In genomic region chr2:112433359-112433758, GRCm38 (mm10) we compare ENCODE assay signal across 17 mouse cellular contexts. TPM values are rescaled to one million over a fixed set of nuclear protein-coding genes. Genes with fewer than 3 reads are reported as not detected.
DNase-seq lines count a peak whose midpoint lies in the region; ATAC-seq and TF ChIP-seq lines count a peak whose summit lies in the region.
"Had no signal": no experiment of that assay in that cellular context is flagged by ENCODE, and none has a peak within 500 bp of the region (broad histone marks: within the 10 kb centered on the region; RNA-seq: fewer than 3 reads in every experiment).

No protein-coding gene starts in this region.

- TF ChIP-seq POLR2A in bone marrow macrophage, adult 2 months (IDR thresholded peaks at IDR 0.05; ENCODE audit: borderline replicate concordance, low read depth, low read length), result no peak

- no peak for TF ChIP-seq CTCF in bone marrow macrophage, adult 2 months (IDR thresholded peaks at IDR 0.05; ENCODE audit: low read depth, low read length)

- H3K36me3 ChIP-seq in embryonic facial prominence, embryonic 14.5 days (ENCODE audit: control insufficient read depth, insufficient read depth, low read length), result no peaks in the 10 kb centered on the region
- H3K36me3 ChIP-seq in embryonic facial prominence, embryonic 10.5 days (replicated peaks), result no peaks in the 10 kb centered on the region
- no peaks in the 10 kb centered on the region for H3K36me3 ChIP-seq in liver, embryonic 12.5 days
- no peaks in the 10 kb centered on the region for H3K36me3 ChIP-seq in limb, embryonic 10.5 days
- H3K36me3 ChIP-seq: liver, embryonic 15.5 days; midbrain, embryonic 15.5 days had no signal

- no peaks in the 10 kb centered on the region for H3K27me3 ChIP-seq in embryonic facial prominence, embryonic 14.5 days (replicated peaks; ENCODE audit: control insufficient read depth, insufficient read depth, low read length)
- H3K27me3 ChIP-seq in embryonic facial prominence, embryonic 10.5 days (replicated peaks; ENCODE audit: low read depth, poor library complexity, severe bottlenecking), result no peaks in the 10 kb centered on the region
- no peaks in the 10 kb centered on the region for H3K27me3 ChIP-seq in liver, embryonic 12.5 days (replicated peaks)
- H3K27me3 ChIP-seq in limb, embryonic 10.5 days (ENCODE audit: low read depth, poor library complexity, severe bottlenecking), result no peaks in the 10 kb centered on the region
- H3K27me3 ChIP-seq: liver, embryonic 15.5 days; midbrain, embryonic 15.5 days had no signal

- H3K4me1 ChIP-seq in embryonic facial prominence, embryonic 14.5 days (ENCODE audit: control insufficient read depth, insufficient read depth, low read length), result no peaks in the 10 kb centered on the region
- H3K4me1 ChIP-seq in embryonic facial prominence, embryonic 10.5 days, result no peaks in the 10 kb centered on the region
- H3K4me1 ChIP-seq in bone marrow macrophage, adult 2 months (ENCODE audit: control insufficient read depth, insufficient read depth, low read length), result peaks cover 9% of the 10 kb centered on the region
- peaks cover 3% of the 10 kb centered on the region; the same call in 1 of the 2 replicates for H3K4me1 ChIP-seq in liver, embryonic 12.5 days
- no peaks in the 10 kb centered on the region for H3K4me1 ChIP-seq in limb, embryonic 10.5 days
- H3K4me1 ChIP-seq: midbrain, embryonic 15.5 days had no signal

- H3K9me3 ChIP-seq in embryonic facial prominence, embryonic 14.5 days (ENCODE audit: control insufficient read depth, low read length), result no peaks in the 10 kb centered on the region
- H3K9me3 ChIP-seq in embryonic facial prominence, embryonic 10.5 days, result no peaks in the 10 kb centered on the region
- no peaks in the 10 kb centered on the region for H3K9me3 ChIP-seq in liver, embryonic 12.5 days (replicated peaks)
- H3K9me3 ChIP-seq in limb, embryonic 10.5 days (replicated peaks), result no peaks in the 10 kb centered on the region
- H3K9me3 ChIP-seq: liver, embryonic 15.5 days; midbrain, embryonic 15.5 days had no signal

- ATAC-seq in embryonic facial prominence, embryonic 14.5 days (ENCODE audit: low read depth), result no peak
- peak; percentile 75 for ATAC-seq in liver, embryonic 12.5 days
- ATAC-seq: midbrain, embryonic 15.5 days had no signal

- no peak overlapping the region for H3K4me3 ChIP-seq in embryonic facial prominence, embryonic 14.5 days (ENCODE audit: low read depth, low read length)
- no peak overlapping the region for H3K4me3 ChIP-seq in embryonic facial prominence, embryonic 10.5 days
- no peak overlapping the region for H3K4me3 ChIP-seq in bone marrow macrophage, adult 2 months (ENCODE audit: insufficient read depth, low read length)
- H3K4me3 ChIP-seq in liver, embryonic 12.5 days, result no peak overlapping the region
- H3K4me3 ChIP-seq in limb, embryonic 10.5 days, result no peak overlapping the region
- H3K4me3 ChIP-seq: erythroblast, embryonic 14.5 days; gastrocnemius, adult 2 months; liver, embryonic 15.5 days; midbrain, embryonic 15.5 days had no signal

- no peak overlapping the region for H3K4me2 ChIP-seq in embryonic facial prominence, embryonic 14.5 days (ENCODE audit: low read depth, low read length)
- no peak overlapping the region for H3K4me2 ChIP-seq in liver, embryonic 12.5 days
- H3K4me2 ChIP-seq: liver, embryonic 15.5 days; midbrain, embryonic 15.5 days had no signal

- WGBS in embryonic facial prominence, embryonic 14.5 days, result 63% methylated on average over 2 of the region's 2 CpGs
- WGBS in embryonic facial prominence, embryonic 10.5 days, result 72% methylated on average over 2 of the region's 2 CpGs
- 49% methylated on average over 2 of the region's 2 CpGs for WGBS in liver, embryonic 12.5 days (ENCODE audit: insufficient replicate concordance)
- WGBS in limb, embryonic 10.5 days, result 86% methylated on average over 2 of the region's 2 CpGs

- H3K9ac ChIP-seq in embryonic facial prominence, embryonic 14.5 days (ENCODE audit: low read depth, low read length), result no peak overlapping the region
- no peak overlapping the region for H3K9ac ChIP-seq in liver, embryonic 12.5 days
- H3K9ac ChIP-seq: liver, embryonic 15.5 days; midbrain, embryonic 15.5 days had no signal

- peak; percentile 5 for DNase-seq in embryonic facial prominence, embryonic 14.5 days (ENCODE audit: low spot score)
- DNase-seq in embryonic facial prominence, embryonic 10.5 days (ENCODE audit: low spot score), result no peak
- peak; percentile 67 for DNase-seq in 416B (ENCODE audit: low read depth)
- DNase-seq in limb, embryonic 10.5 days (ENCODE audit: low spot score), result no peak
- no peak for DNase-seq in neural tube, embryonic 10.5 days (ENCODE audit: extremely low spot score, low spot score)
- no peak for DNase-seq in embryo, embryonic 9.5 days (ENCODE audit: extremely low spot score)
- DNase-seq: B cell, adult 2 months; cerebellum, adult 8-10 months; gastrocnemius, adult 2 months; heart, postnatal 4 days; thymus, postnatal 36 days had no signal

- no peak overlapping the region for H3K27ac ChIP-seq in embryonic facial prominence, embryonic 14.5 days (replicated peaks; ENCODE audit: low read depth, low read length)
- no peak overlapping the region for H3K27ac ChIP-seq in embryonic facial prominence, embryonic 10.5 days (replicated peaks)
- peak overlapping the region; percentile 36 for H3K27ac ChIP-seq in bone marrow macrophage, adult 2 months (ENCODE audit: insufficient read depth, low read depth, low read length)
- no peak overlapping the region for H3K27ac ChIP-seq in liver, embryonic 12.5 days
- no peak overlapping the region for H3K27ac ChIP-seq in limb, embryonic 10.5 days
- H3K27ac ChIP-seq: gastrocnemius, adult 2 months; liver, embryonic 15.5 days; midbrain, embryonic 15.5 days had no signal

RNA-seq across cellular contexts. Expression of gene Emc7, which starts 21.4 kb away (rescaled TPM):
- 20.5 and 21.9 TPM in 2 replicates for polyA plus RNA-seq in embryonic facial prominence, embryonic 14.5 days (2014; fragmentation: Nextera tagmentation; extraction: Ambion mirVana)
- polyA plus RNA-seq in embryonic facial prominence, embryonic 10.5 days (2016; fragmentation: Nextera tagmentation; extraction: Ambion mirVana), result 10.0 and 10.8 TPM in 2 replicates
- 20.9 and 21.8 TPM in 2 replicates for polyA plus RNA-seq in bone marrow macrophage, adult 2 months (2012; ENCODE audit: insufficient read depth, insufficient read length, missing spikeins)
- polyA plus RNA-seq in liver, embryonic 12.5 days (2016; fragmentation: Nextera tagmentation; extraction: Ambion mirVana), result 15.3 and 16.1 TPM in 2 replicates
- 10.2 and 10.9 TPM in 2 replicates for polyA plus RNA-seq in limb, embryonic 10.5 days (2016; fragmentation: Nextera tagmentation; extraction: Ambion mirVana)

RNA-seq across cellular contexts. Expression of gene Chrm5, which starts 47.2 kb away (rescaled TPM):
- 0.14 TPM in 1 of 2 replicates, not detected in the other for polyA plus RNA-seq in embryonic facial prominence, embryonic 14.5 days (2014; fragmentation: Nextera tagmentation; extraction: Ambion mirVana)
- polyA plus RNA-seq in embryonic facial prominence, embryonic 10.5 days (2016; fragmentation: Nextera tagmentation; extraction: Ambion mirVana), result not detected in 2 replicates
- not detected in 2 replicates for polyA plus RNA-seq in bone marrow macrophage, adult 2 months (2012; ENCODE audit: insufficient read depth, insufficient read length, missing spikeins)
- not detected in 2 replicates for polyA plus RNA-seq in liver, embryonic 12.5 days (2016; fragmentation: Nextera tagmentation; extraction: Ambion mirVana)
- not detected in 2 replicates for polyA plus RNA-seq in limb, embryonic 10.5 days (2016; fragmentation: Nextera tagmentation; extraction: Ambion mirVana)
- polyA plus RNA-seq: erythroblast, embryonic 14.5 days; liver, embryonic 15.5 days; spleen, adult 2 months had no signal

RNA-seq across cellular contexts. Expression of gene Katnbl1, which starts 54.3 kb away (rescaled TPM):
- polyA plus RNA-seq in embryonic facial prominence, embryonic 14.5 days (2014; fragmentation: Nextera tagmentation; extraction: Ambion mirVana), result 50.1 and 53.1 TPM in 2 replicates
- 43.6 and 44.2 TPM in 2 replicates for polyA plus RNA-seq in embryonic facial prominence, embryonic 10.5 days (2016; fragmentation: Nextera tagmentation; extraction: Ambion mirVana)
- polyA plus RNA-seq in bone marrow macrophage, adult 2 months (2012; ENCODE audit: insufficient read depth, insufficient read length, missing spikeins), result 21.9 and 25.2 TPM in 2 replicates
- 25.9 and 29.1 TPM in 2 replicates for polyA plus RNA-seq in liver, embryonic 12.5 days (2016; fragmentation: Nextera tagmentation; extraction: Ambion mirVana)
- polyA plus RNA-seq in limb, embryonic 10.5 days (2016; fragmentation: Nextera tagmentation; extraction: Ambion mirVana), result 37.5 and 44.4 TPM in 2 replicates

RNA-seq across cellular contexts. Expression of gene Aven, which starts 59.4 kb away (rescaled TPM):
- 6.1 and 7.4 TPM in 2 replicates for polyA plus RNA-seq in embryonic facial prominence, embryonic 14.5 days (2014; fragmentation: Nextera tagmentation; extraction: Ambion mirVana)
- 8.1 TPM in 2 replicates for polyA plus RNA-seq in embryonic facial prominence, embryonic 10.5 days (2016; fragmentation: Nextera tagmentation; extraction: Ambion mirVana)
- 8.9 and 9.4 TPM in 2 replicates for polyA plus RNA-seq in bone marrow macrophage, adult 2 months (2012; ENCODE audit: insufficient read depth, insufficient read length, missing spikeins)
- polyA plus RNA-seq in liver, embryonic 12.5 days (2016; fragmentation: Nextera tagmentation; extraction: Ambion mirVana), result 14.2 TPM in 2 replicates
- 10.0 and 11.6 TPM in 2 replicates for polyA plus RNA-seq in limb, embryonic 10.5 days (2016; fragmentation: Nextera tagmentation; extraction: Ambion mirVana)

Comparison
In these comparisons a context has a peak if more than half of its experiments do, and no peak if none do; other contexts are left out.
1. DNase-seq: peak in embryonic facial prominence, embryonic 14.5 days (single experiment) and 416B (single experiment); none in embryonic facial prominence, embryonic 10.5 days (single experiment), limb, embryonic 10.5 days (single experiment), neural tube, embryonic 10.5 days (single experiment) and embryo, embryonic 9.5 days (single experiment).